Mouse (Mus musculus) olfactory bulb, adult 2 months (tissue): ENCODE results near the gene Med25.

Experiments used
- CTCF ChIP-seq: fragments of 200-500 bp; IDR thresholded peaks from 2 replicates; pipeline ENCODE4 v1.5.1; 2012; ENCODE audit warnings: low read depth, mild to moderate bottlenecking, low read length, moderate library complexity; ENCODE audit not compliant: insufficient read depth
- POLR2A ChIP-seq: fragments of 200-500 bp; IDR thresholded peaks from 2 replicates; pipeline ENCODE4 v1.6.1; 2012; ENCODE audit warnings: mild to moderate bottlenecking, low read depth, low read length, moderate library complexity; ENCODE audit not compliant: insufficient read depth

GRCm38 (mm10) chr7:44892276-44892921, at the start of gene Med25:
- TF ChIP-seq CTCF (no peak), POLR2A (peak; percentile 83)
